Mouse (Mus musculus): Measurements from ENCODE around the gene Pomgnt2.
"Not testable (repeated sequence)": the region's sequence is repeated elsewhere in the genome, so short reads cannot be mapped to it uniquely, and the experiment has no call there.

The Pomgnt2 gene

GRCm38 (mm10) chr9:121997010-121997409 is at the start of gene Pomgnt2:
Gene Pomgnt2 (minus strand): TSS chr9:121997110.
- no peak for DNase-seq (ENCODE audit: low read depth)

- no peak for DNase-seq (ENCODE audit: low read depth)
Observed at GRCm38 (mm10) chr9:122039848-122040247, 42.9 kb upstream of the Pomgnt2 start.

GRCm38 (mm10) chr9:122038631-122039030 is 41.7 kb upstream of the Pomgnt2 start:
- no peak for DNase-seq (ENCODE audit: low read depth)

GRCm38 (mm10) chr9:122036496-122037054 is 39.7 kb upstream of the Pomgnt2 start:
- DNase-seq (ENCODE audit: low read depth), result no peak

GRCm38 (mm10) chr9:122035807-122036206 is 38.9 kb upstream of the Pomgnt2 start:
- DNase-seq (ENCODE audit: low read depth), result no peak

- no peak for DNase-seq (ENCODE audit: low read depth)
Observed at GRCm38 (mm10) chr9:122034949-122035348, 38.0 kb upstream of the Pomgnt2 start.

- no peak for DNase-seq (ENCODE audit: low read depth)
Observed at GRCm38 (mm10) chr9:122032071-122032470, 35.2 kb upstream of the Pomgnt2 start.

GRCm38 (mm10) chr9:122030706-122031105 is 33.8 kb upstream of the Pomgnt2 start:
- no peak for DNase-seq (ENCODE audit: low read depth)

GRCm38 (mm10) chr9:122029765-122030164 is 32.9 kb upstream of the Pomgnt2 start:
- no peak for DNase-seq (ENCODE audit: low read depth)

- no peak for DNase-seq (ENCODE audit: low read depth)
Observed at GRCm38 (mm10) chr9:122027914-122028745, 31.2 kb upstream of the Pomgnt2 start.

GRCm38 (mm10) chr9:122027081-122027913 is 30.4 kb upstream of the Pomgnt2 start:
- no peak for DNase-seq (ENCODE audit: low read depth)

GRCm38 (mm10) chr9:122025855-122026590 is 29.1 kb upstream of the Pomgnt2 start:
- DNase-seq (ENCODE audit: low read depth), result no peak

GRCm38 (mm10) chr9:122024419-122024818 is 27.5 kb upstream of the Pomgnt2 start:
- DNase-seq (ENCODE audit: low read depth), result no peak

- DNase-seq (ENCODE audit: low read depth), result no peak
Observed at GRCm38 (mm10) chr9:122023873-122024272, 27.0 kb upstream of the Pomgnt2 start.

GRCm38 (mm10) chr9:122022776-122023175 is 25.9 kb upstream of the Pomgnt2 start:
- DNase-seq (ENCODE audit: low read depth), result no peak

GRCm38 (mm10) chr9:122021581-122021980 is 24.7 kb upstream of the Pomgnt2 start:
- no peak for DNase-seq (ENCODE audit: low read depth)

- DNase-seq (ENCODE audit: low read depth), result not testable (repeated sequence)
Observed at GRCm38 (mm10) chr9:122021171-122021570, 24.3 kb upstream of the Pomgnt2 start.

GRCm38 (mm10) chr9:122020321-122020720 is 23.4 kb upstream of the Pomgnt2 start:
- DNase-seq (ENCODE audit: low read depth), result no peak

- peak; percentile 42 for DNase-seq (ENCODE audit: low read depth)
Observed at GRCm38 (mm10) chr9:122018782-122019395, 22.0 kb upstream of the Pomgnt2 start.

- no peak for DNase-seq (ENCODE audit: low read depth)
Observed at GRCm38 (mm10) chr9:122018079-122018478, 21.2 kb upstream of the Pomgnt2 start.

GRCm38 (mm10) chr9:122014241-122014667 is 17.3 kb upstream of the Pomgnt2 start:
- DNase-seq (ENCODE audit: low read depth), result peak; percentile 85
